Mouse (Mus musculus): ENCODE data around the gene Itga8. TPM values are rescaled to one million over a fixed set of nuclear protein-coding genes. Genes with fewer than 3 reads are reported as not detected.

Gene Itga8
- total and polyA plus RNA-seq, 2 experiments from 2014 or later: 1.9 to 7.1 TPM

GRCm38 (mm10) chr2:12280664-12281063, 21.1 kb downstream of the Itga8 start:
- no peak for DNase-seq
- H3K9ac ChIP-seq: no peak overlapping the region
- no peak overlapping the region for H3K4me3 ChIP-seq (ENCODE audit: low read depth, low read length)
- H3K27ac ChIP-seq (ENCODE audit: low read depth, low read length): no peak overlapping the region
- WGBS: 69% methylated on average over 1 of the region's 1 CpGs
- H3K27me3 ChIP-seq (ENCODE audit: insufficient read depth, low read length): no peaks in the 10 kb centered on the region
- no peak for TF ChIP-seq CTCF (IDR thresholded peaks at IDR 0.05; ENCODE audit: low read depth)
- H3K4me1 ChIP-seq (ENCODE audit: insufficient read depth): no peaks in the 10 kb centered on the region
- H3K9me3 ChIP-seq (ENCODE audit: low read length): no peaks in the 10 kb centered on the region
- no peak overlapping the region for H3K4me2 ChIP-seq (ENCODE audit: low read depth)
- H3K36me3 ChIP-seq (ENCODE audit: insufficient read depth): no peaks in the 10 kb centered on the region
- ATAC-seq: no peak

GRCm38 (mm10) chr2:12279070-12279612, 22.6 kb downstream of the Itga8 start:
- 56% methylated on average over 4 of the region's 4 CpGs for WGBS
- Histone ChIP-seq H3K4me1 (ENCODE audit: insufficient read depth) (no peaks in the 10 kb centered on the region), H3K4me2 (ENCODE audit: low read depth) (no peak overlapping the region), H3K9me3 (ENCODE audit: low read length) (no peaks in the 10 kb centered on the region), H3K9ac (no peak overlapping the region), H3K36me3 (ENCODE audit: insufficient read depth) (no peaks in the 10 kb centered on the region), H3K4me3 (ENCODE audit: low read depth, low read length) (no peak overlapping the region), H3K27me3 (ENCODE audit: insufficient read depth, low read length) (no peaks in the 10 kb centered on the region), H3K27ac (ENCODE audit: low read depth, low read length) (no peak overlapping the region)
- no peak for TF ChIP-seq CTCF (IDR thresholded peaks at IDR 0.05; ENCODE audit: low read depth)
- DNase-seq (no peak), ATAC-seq (no peak)

GRCm38 (mm10) chr2:12256635-12257317, 44.9 kb downstream of the Itga8 start:
- 63% methylated on average over 2 of the region's 2 CpGs for WGBS
- peak; percentile 71; the same call in 1 of the 2 replicates for ATAC-seq
- H3K4me1 ChIP-seq (ENCODE audit: insufficient read depth): no peaks in the 10 kb centered on the region
- no peak overlapping the region for H3K4me3 ChIP-seq (ENCODE audit: low read depth, low read length)
- no peak for DNase-seq
- TF ChIP-seq CTCF (IDR thresholded peaks at IDR 0.05; ENCODE audit: low read depth): no peak
- H3K27me3 ChIP-seq (ENCODE audit: insufficient read depth, low read length): no peaks in the 10 kb centered on the region
- no peaks in the 10 kb centered on the region for H3K36me3 ChIP-seq (ENCODE audit: insufficient read depth)
- H3K9me3 ChIP-seq (ENCODE audit: low read length): no peaks in the 10 kb centered on the region
- H3K4me2 ChIP-seq (ENCODE audit: low read depth): no peak overlapping the region
- H3K9ac ChIP-seq: no peak overlapping the region
- H3K27ac ChIP-seq (ENCODE audit: low read depth, low read length): no peak overlapping the region

- no peak overlapping the region for H3K27ac ChIP-seq (ENCODE audit: low read depth, low read length)
- H3K4me3 ChIP-seq (ENCODE audit: low read depth, low read length): no peak overlapping the region
- no peaks in the 10 kb centered on the region for H3K9me3 ChIP-seq (ENCODE audit: low read length)
- DNase-seq (no peak), ATAC-seq (no peak)
- no peak overlapping the region for H3K4me2 ChIP-seq (ENCODE audit: low read depth)
- TF ChIP-seq CTCF (IDR thresholded peaks at IDR 0.05; ENCODE audit: low read depth): no peak
- H3K27me3 ChIP-seq (ENCODE audit: insufficient read depth, low read length): no peaks in the 10 kb centered on the region
- no peaks in the 10 kb centered on the region for H3K36me3 ChIP-seq (ENCODE audit: insufficient read depth)
- H3K4me1 ChIP-seq (ENCODE audit: insufficient read depth): no peaks in the 10 kb centered on the region
- 85% methylated on average over 2 of the region's 2 CpGs for WGBS
- H3K9ac ChIP-seq: no peak overlapping the region
Observed at GRCm38 (mm10) chr2:12255901-12256300, 45.8 kb downstream of the Itga8 start.

- H3K36me3 ChIP-seq (ENCODE audit: insufficient read depth): no peaks in the 10 kb centered on the region
- H3K4me3 ChIP-seq (ENCODE audit: low read depth, low read length): no peak overlapping the region
- no peaks in the 10 kb centered on the region for H3K4me1 ChIP-seq (ENCODE audit: insufficient read depth)
- WGBS: 85% methylated on average over 3 of the region's 3 CpGs
- DNase-seq (no peak), ATAC-seq (no peak)
- H3K27me3 ChIP-seq (ENCODE audit: insufficient read depth, low read length): no peaks in the 10 kb centered on the region
- H3K27ac ChIP-seq (ENCODE audit: low read depth, low read length): no peak overlapping the region
- H3K9me3 ChIP-seq (ENCODE audit: low read length): no peaks in the 10 kb centered on the region
- H3K4me2 ChIP-seq (ENCODE audit: low read depth): no peak overlapping the region
- TF ChIP-seq CTCF (IDR thresholded peaks at IDR 0.05; ENCODE audit: low read depth): no peak
- H3K9ac ChIP-seq: no peak overlapping the region
Observed at GRCm38 (mm10) chr2:12235345-12235744, 66.4 kb downstream of the Itga8 start.

- Histone ChIP-seq H3K36me3 (ENCODE audit: insufficient read depth) (no peaks in the 10 kb centered on the region), H3K9ac (no peak overlapping the region), H3K27me3 (ENCODE audit: insufficient read depth, low read length) (no peaks in the 10 kb centered on the region), H3K9me3 (ENCODE audit: low read length) (no peaks in the 10 kb centered on the region), H3K4me3 (ENCODE audit: low read depth, low read length) (no peak overlapping the region), H3K27ac (ENCODE audit: low read depth, low read length) (no peak overlapping the region), H3K4me2 (ENCODE audit: low read depth) (no peak overlapping the region), H3K4me1 (ENCODE audit: insufficient read depth) (no peaks in the 10 kb centered on the region)
- no peak for ATAC-seq
- DNase-seq: no peak
- WGBS: 86% methylated on average over 2 of the region's 2 CpGs
- no peak for TF ChIP-seq CTCF (IDR thresholded peaks at IDR 0.05; ENCODE audit: low read depth)
Observed at GRCm38 (mm10) chr2:12229721-12230120, 72.0 kb downstream of the Itga8 start.

- Histone ChIP-seq H3K9me3 (ENCODE audit: low read length) (no peaks in the 10 kb centered on the region), H3K9ac (no peak overlapping the region), H3K4me1 (ENCODE audit: insufficient read depth) (no peaks in the 10 kb centered on the region), H3K36me3 (ENCODE audit: insufficient read depth) (no peaks in the 10 kb centered on the region), H3K4me2 (ENCODE audit: low read depth) (no peak overlapping the region), H3K27ac (ENCODE audit: low read depth, low read length) (no peak overlapping the region), H3K27me3 (ENCODE audit: insufficient read depth, low read length) (no peaks in the 10 kb centered on the region), H3K4me3 (ENCODE audit: low read depth, low read length) (no peak overlapping the region)
- ATAC-seq (no peak), DNase-seq (no peak)
- no peak for TF ChIP-seq CTCF (IDR thresholded peaks at IDR 0.05; ENCODE audit: low read depth)
- WGBS: 62% methylated on average over 3 of the region's 3 CpGs
Observed at GRCm38 (mm10) chr2:12228335-12228734, 73.4 kb downstream of the Itga8 start.

Measured in forebrain, postnatal 0 days (tissue).